Mouse (Mus musculus): Measurements from ENCODE around the gene Lactb. TPM values are rescaled to one million over a fixed set of nuclear protein-coding genes. Genes with fewer than 3 reads are reported as not detected.

Lactb gene
- polyA plus RNA-seq (2015; fragmentation: Nextera tagmentation; extraction: Ambion mirVana), result 14.4 and 17.4 TPM in 2 replicates

GRCm38 (mm10) chr9:66975239-66975645 is at the start of gene Lactb:
Lactb (minus strand) TSS chr9:66975484.
- under 1% methylated on average over 32 of the region's 32 CpGs for WGBS

GRCm38 (mm10) chr9:67023371-67023770 is 48.1 kb upstream of the Lactb start:
- no peak overlapping the region for H3K9ac ChIP-seq
- WGBS, result 95% methylated on average over 9 of the region's 9 CpGs
- H3K4me3 ChIP-seq (replicated peaks), result no peak overlapping the region
- H3K4me2 ChIP-seq, result no peak overlapping the region
- no peaks in the 10 kb centered on the region for H3K27me3 ChIP-seq
- H3K9me3 ChIP-seq (replicated peaks), result no peaks in the 10 kb centered on the region
- H3K27ac ChIP-seq, result no peak overlapping the region
- H3K36me3 ChIP-seq, result peaks cover 74% of the 10 kb centered on the region
- no peaks in the 10 kb centered on the region for H3K4me1 ChIP-seq
- no peak for ATAC-seq (replicated peaks; ENCODE audit: low FRiP score)

More at GRCm38 (mm10) chr9:66975239-66975645, at the start of gene Lactb:
- peak within 1 kb of the TSS; percentile 98 for H3K27ac ChIP-seq
- H3K27me3 ChIP-seq, result no peaks in the 10 kb centered on the region
- peak within 1 kb of the TSS; percentile 84 for H3K4me2 ChIP-seq
- H3K4me1 ChIP-seq, result peaks cover 23% of the 10 kb centered on the region
- no peaks in the 10 kb centered on the region for H3K9me3 ChIP-seq (replicated peaks)
- H3K36me3 ChIP-seq, result peaks cover 10% of the 10 kb centered on the region
- peak within 1 kb of the TSS; percentile 64 for H3K9ac ChIP-seq
- H3K4me3 ChIP-seq (replicated peaks), result peak within 1 kb of the TSS; percentile 71
- ATAC-seq (replicated peaks; ENCODE audit: low FRiP score), result peak; percentile 97

GRCm38 (mm10) chr9:67020063-67020462 is 44.8 kb upstream of the Lactb start:
- no peak overlapping the region for H3K4me3 ChIP-seq (replicated peaks)
- no peaks in the 10 kb centered on the region for H3K4me1 ChIP-seq
- H3K4me2 ChIP-seq, result no peak overlapping the region
- no peak for ATAC-seq (replicated peaks; ENCODE audit: low FRiP score)
- H3K9me3 ChIP-seq (replicated peaks), result no peaks in the 10 kb centered on the region
- peaks cover 44% of the 10 kb centered on the region for H3K36me3 ChIP-seq
- no peaks in the 10 kb centered on the region for H3K27me3 ChIP-seq
- WGBS, result 62% methylated on average over 2 of the region's 2 CpGs
- H3K27ac ChIP-seq, result no peak overlapping the region
- no peak overlapping the region for H3K9ac ChIP-seq

GRCm38 (mm10) chr9:67013501-67013900 is 38.2 kb upstream of the Lactb start:
- H3K4me2 ChIP-seq, result no peak overlapping the region
- H3K4me1 ChIP-seq, result peaks cover 20% of the 10 kb centered on the region
- no peak overlapping the region for H3K4me3 ChIP-seq (replicated peaks)
- H3K9ac ChIP-seq, result no peak overlapping the region
- ATAC-seq (replicated peaks; ENCODE audit: low FRiP score), result no peak
- no peak overlapping the region for H3K27ac ChIP-seq
- H3K36me3 ChIP-seq, result no peaks in the 10 kb centered on the region
- no peaks in the 10 kb centered on the region for H3K9me3 ChIP-seq (replicated peaks)
- no peaks in the 10 kb centered on the region for H3K27me3 ChIP-seq
- 39% methylated on average over 2 of the region's 2 CpGs for WGBS

- Histone ChIP-seq H3K27me3 (no peaks in the 10 kb centered on the region), H3K9me3 (replicated peaks) (no peaks in the 10 kb centered on the region), H3K36me3 (no peaks in the 10 kb centered on the region), H3K4me1 (peaks cover 21% of the 10 kb centered on the region), H3K4me3 (replicated peaks) (no peak overlapping the region), H3K4me2 (no peak overlapping the region), H3K27ac (0 out of 2 replicates have a peak overlapping the region, but pooled peaks have one; percentile 22), H3K9ac (no peak overlapping the region)
- peak; percentile 29; the same call in 1 of the 2 replicates for ATAC-seq (replicated peaks; ENCODE audit: low FRiP score)
- WGBS, result 31% methylated on average over 3 of the region's 3 CpGs
Measured at GRCm38 (mm10) chr9:67012470-67012869, 37.2 kb upstream of the Lactb start.

GRCm38 (mm10) chr9:67011483-67011882 is 36.2 kb upstream of the Lactb start:
- ATAC-seq (replicated peaks; ENCODE audit: low FRiP score), result no peak
- no peak overlapping the region for H3K9ac ChIP-seq
- no peaks in the 10 kb centered on the region for H3K36me3 ChIP-seq
- 56% methylated on average over 9 of the region's 9 CpGs for WGBS
- no peak overlapping the region for H3K4me3 ChIP-seq (replicated peaks)
- no peaks in the 10 kb centered on the region for H3K27me3 ChIP-seq
- H3K27ac ChIP-seq, result no peak overlapping the region
- H3K4me2 ChIP-seq, result no peak overlapping the region
- H3K9me3 ChIP-seq (replicated peaks), result no peaks in the 10 kb centered on the region
- peaks cover 21% of the 10 kb centered on the region for H3K4me1 ChIP-seq

- Histone ChIP-seq H3K9me3 (replicated peaks) (no peaks in the 10 kb centered on the region), H3K27me3 (no peaks in the 10 kb centered on the region), H3K4me2 (no peak overlapping the region; the same call in 1 of the 2 replicates), H3K4me1 (peaks cover 27% of the 10 kb centered on the region), H3K9ac (no peak overlapping the region), H3K36me3 (no peaks in the 10 kb centered on the region), H3K27ac (no peak overlapping the region; the same call in 1 of the 2 replicates), H3K4me3 (replicated peaks) (no peak overlapping the region)
- WGBS, result 18% methylated on average over 11 of the region's 11 CpGs
- ATAC-seq (replicated peaks; ENCODE audit: low FRiP score), result no peak
Measured at GRCm38 (mm10) chr9:67008781-67009180, 33.5 kb upstream of the Lactb start.

GRCm38 (mm10) chr9:67006376-67006775 is 31.1 kb upstream of the Lactb start:
- H3K27me3 ChIP-seq, result no peaks in the 10 kb centered on the region
- ATAC-seq (replicated peaks; ENCODE audit: low FRiP score), result no peak
- no peaks in the 10 kb centered on the region for H3K36me3 ChIP-seq
- no peak overlapping the region for H3K27ac ChIP-seq
- no peak overlapping the region for H3K9ac ChIP-seq
- 58% methylated on average over 4 of the region's 4 CpGs for WGBS
- H3K9me3 ChIP-seq (replicated peaks), result no peaks in the 10 kb centered on the region
- no peak overlapping the region for H3K4me2 ChIP-seq
- peaks cover 13% of the 10 kb centered on the region for H3K4me1 ChIP-seq
- H3K4me3 ChIP-seq (replicated peaks), result no peak overlapping the region

- no peaks in the 10 kb centered on the region for H3K9me3 ChIP-seq (replicated peaks)
- no peak overlapping the region for H3K4me3 ChIP-seq (replicated peaks)
- WGBS, result 80% methylated on average over 11 of the region's 11 CpGs
- H3K27me3 ChIP-seq, result no peaks in the 10 kb centered on the region
- no peak overlapping the region for H3K9ac ChIP-seq
- ATAC-seq (replicated peaks; ENCODE audit: low FRiP score), result no peak
- no peaks in the 10 kb centered on the region for H3K36me3 ChIP-seq
- H3K27ac ChIP-seq, result no peak overlapping the region
- H3K4me2 ChIP-seq, result no peak overlapping the region
- H3K4me1 ChIP-seq, result peaks cover 16% of the 10 kb centered on the region
Measured at GRCm38 (mm10) chr9:67005161-67005742, 30.0 kb upstream of the Lactb start.

GRCm38 (mm10) chr9:67003656-67004055 is 28.4 kb upstream of the Lactb start:
- Histone ChIP-seq H3K4me3 (replicated peaks) (no peak overlapping the region), H3K9me3 (replicated peaks) (no peaks in the 10 kb centered on the region), H3K4me2 (no peak overlapping the region), H3K4me1 (peaks cover 12% of the 10 kb centered on the region), H3K36me3 (no peaks in the 10 kb centered on the region), H3K9ac (no peak overlapping the region), H3K27me3 (no peaks in the 10 kb centered on the region), H3K27ac (no peak overlapping the region)
- 68% methylated on average over 4 of the region's 4 CpGs for WGBS
- no peak for ATAC-seq (replicated peaks; ENCODE audit: low FRiP score)

- WGBS, result 25% methylated on average over 4 of the region's 4 CpGs
- no peaks in the 10 kb centered on the region for H3K36me3 ChIP-seq
Measured at GRCm38 (mm10) chr9:67003156-67003555, 27.9 kb upstream of the Lactb start.

GRCm38 (mm10) chr9:67001506-67001905 is 26.2 kb upstream of the Lactb start:
- H3K4me2 ChIP-seq, result no peak overlapping the region
- 68% methylated on average over 4 of the region's 4 CpGs for WGBS
- H3K27ac ChIP-seq, result 0 out of 2 replicates have a peak overlapping the region, but pooled peaks have one; percentile 22
- no peak overlapping the region for H3K4me3 ChIP-seq (replicated peaks)
- H3K27me3 ChIP-seq, result no peaks in the 10 kb centered on the region
- peaks cover 10% of the 10 kb centered on the region for H3K4me1 ChIP-seq
- no peak for ATAC-seq (replicated peaks; ENCODE audit: low FRiP score)
- H3K9ac ChIP-seq, result no peak overlapping the region
- H3K9me3 ChIP-seq (replicated peaks), result no peaks in the 10 kb centered on the region
- H3K36me3 ChIP-seq, result no peaks in the 10 kb centered on the region

More at GRCm38 (mm10) chr9:67003156-67003555, 27.9 kb upstream of the Lactb start:
- Histone ChIP-seq H3K4me2 (no peak overlapping the region), H3K27ac (no peak overlapping the region), H3K4me1 (peaks cover 10% of the 10 kb centered on the region), H3K9me3 (replicated peaks) (no peaks in the 10 kb centered on the region), H3K27me3 (no peaks in the 10 kb centered on the region), H3K9ac (no peak overlapping the region), H3K4me3 (replicated peaks) (no peak overlapping the region)
- no peak for ATAC-seq (replicated peaks; ENCODE audit: low FRiP score)

GRCm38 (mm10) chr9:67001050-67001449 is 25.8 kb upstream of the Lactb start:
- no peak overlapping the region for H3K4me2 ChIP-seq
- H3K9ac ChIP-seq, result no peak overlapping the region
- H3K27ac ChIP-seq, result 0 out of 2 replicates have a peak overlapping the region, but pooled peaks have one; percentile 22
- ATAC-seq (replicated peaks; ENCODE audit: low FRiP score), result peak; percentile 73
- H3K4me1 ChIP-seq, result peaks cover 5% of the 10 kb centered on the region
- no peaks in the 10 kb centered on the region for H3K9me3 ChIP-seq (replicated peaks)
- H3K27me3 ChIP-seq, result no peaks in the 10 kb centered on the region
- under 1% methylated on average over 6 of the region's 6 CpGs for WGBS
- no peaks in the 10 kb centered on the region for H3K36me3 ChIP-seq
- no peak overlapping the region for H3K4me3 ChIP-seq (replicated peaks)
